Mouse (Mus musculus): Measurements from ENCODE around the gene Kirrel2.
A peak's percentile ranks its signal among the peaks of the same experiment; 100 is the strongest.

The Kirrel2 gene

DNA sequence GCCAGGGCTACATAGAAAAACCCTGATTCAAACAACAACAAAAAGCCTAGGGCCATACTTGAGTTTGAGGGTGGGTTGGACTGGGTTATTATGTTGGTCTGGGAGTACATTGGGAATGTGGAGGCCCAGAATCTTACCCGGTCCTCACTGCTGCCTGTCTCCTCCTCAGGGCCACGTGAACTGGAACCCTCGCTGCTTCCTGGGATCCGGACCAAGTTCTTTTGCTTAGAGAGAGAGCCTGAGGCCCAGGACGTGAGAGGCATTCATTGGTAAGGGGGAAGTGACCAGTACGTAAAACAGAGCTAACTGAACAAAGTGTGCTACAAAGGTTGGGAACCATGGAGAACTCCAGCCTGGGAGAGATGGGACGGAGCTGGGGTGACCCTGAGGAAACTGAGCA lies 7.2 kb downstream of the Kirrel2 start:
- DNase-seq (ENCODE audit: low spot score) = no peak

DNA sequence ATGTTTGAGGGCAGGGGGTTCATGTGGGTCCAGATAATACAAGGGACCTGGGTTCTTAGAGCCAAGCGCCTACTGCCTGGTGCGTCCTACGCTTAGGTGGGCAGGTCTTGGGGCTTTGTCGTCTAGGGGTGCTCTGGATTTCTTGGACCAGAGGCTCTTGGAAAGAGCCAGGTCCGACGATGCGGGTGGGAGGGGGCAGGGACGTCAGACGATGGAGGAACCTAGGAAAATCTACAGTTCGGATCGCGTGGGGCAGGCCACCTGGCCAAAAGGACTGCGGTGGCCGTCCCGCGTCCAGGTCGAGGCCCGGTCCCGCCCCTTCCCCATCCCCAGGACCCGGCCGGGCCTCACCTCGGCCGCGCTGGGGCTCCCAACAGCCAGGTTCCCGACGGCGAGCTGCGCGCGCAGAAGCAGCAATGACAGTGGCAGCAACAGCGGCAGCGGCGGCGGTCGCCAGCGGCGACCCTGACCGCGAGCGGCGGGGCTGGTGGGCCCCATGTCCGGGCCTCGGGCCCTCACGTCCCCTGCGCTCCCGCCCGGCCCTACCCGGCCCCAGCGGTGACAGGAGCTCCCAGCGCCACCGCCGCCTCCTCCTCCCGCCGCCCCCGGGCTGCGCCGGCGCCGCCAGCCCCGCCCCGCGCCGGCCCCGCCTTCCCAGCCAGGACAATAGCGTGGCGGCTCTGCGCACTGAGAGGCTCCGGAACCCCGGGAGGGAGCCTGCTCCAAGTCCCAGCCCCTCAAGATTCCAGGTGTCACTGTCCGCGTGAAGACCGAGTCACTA lies 12.3 kb downstream of the Kirrel2 start, which contains the start of gene Aplp1:
Gene Aplp1, minus strand, starts transcription at position 565 of the 781 bp plus-strand sequence.
- DNase-seq (ENCODE audit: low spot score) = peak; percentile 41

DNA sequence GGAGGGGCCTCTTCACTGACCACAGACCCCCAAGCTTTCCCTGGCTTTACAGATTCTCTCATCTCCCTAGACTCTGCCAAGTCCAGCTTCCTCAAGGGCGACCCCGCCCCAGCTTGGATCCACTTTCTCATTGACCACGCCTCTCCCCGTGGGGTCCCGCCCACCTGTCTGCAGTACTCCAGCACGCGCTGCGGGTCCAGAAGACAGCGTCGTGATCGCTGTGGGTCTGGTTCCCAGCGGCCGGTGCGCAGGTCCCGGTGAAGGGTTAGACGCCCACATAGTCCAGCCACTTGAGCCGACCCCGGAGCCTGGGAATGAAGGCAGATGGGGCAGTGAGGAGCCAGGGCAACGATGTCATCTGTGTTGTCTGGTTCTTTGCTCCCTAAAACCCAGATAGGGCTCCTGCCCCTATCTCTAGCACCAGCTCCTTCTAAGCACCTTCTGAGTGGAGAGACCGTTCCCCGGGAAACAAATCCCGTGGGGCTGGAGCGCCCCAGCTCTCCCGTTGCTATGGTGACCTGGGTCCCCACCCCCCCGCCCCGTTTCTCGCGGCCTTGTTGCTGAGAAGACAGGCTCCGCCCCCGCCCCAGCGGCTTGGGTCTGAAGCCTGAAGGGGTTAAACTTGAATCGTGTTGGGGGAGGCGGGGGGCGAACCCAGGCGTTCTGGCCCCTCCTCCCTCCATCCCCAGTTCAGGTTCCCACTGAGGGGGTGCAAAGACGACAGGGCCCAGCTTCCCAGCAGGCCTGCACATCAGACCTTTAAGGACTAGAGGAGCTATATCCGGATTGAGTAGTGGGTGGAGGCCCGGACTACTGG lies 13.1 kb downstream of the Kirrel2 start:
- no peak for DNase-seq (ENCODE audit: low spot score)

DNA sequence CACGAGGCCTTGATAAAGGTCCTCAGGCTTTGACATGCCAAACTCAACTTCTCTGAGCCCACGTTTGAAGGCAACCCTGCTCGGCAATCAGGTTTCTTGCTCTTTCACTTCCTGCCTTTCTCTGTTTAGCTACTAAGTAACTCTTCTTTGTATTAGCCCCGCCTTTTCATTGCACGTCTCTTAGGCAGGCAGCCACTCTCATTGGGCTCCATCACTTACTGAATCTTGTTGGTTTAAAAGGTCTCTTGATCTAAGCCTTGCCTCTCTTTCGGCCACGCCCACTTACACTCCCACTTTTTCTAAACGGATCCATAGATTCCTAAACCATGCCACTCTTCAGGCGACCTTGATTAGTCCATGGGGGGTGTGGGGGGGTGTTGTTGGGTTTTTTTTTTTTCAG lies 13.8 kb downstream of the Kirrel2 start:
- no peak for DNase-seq (ENCODE audit: low spot score)

DNA sequence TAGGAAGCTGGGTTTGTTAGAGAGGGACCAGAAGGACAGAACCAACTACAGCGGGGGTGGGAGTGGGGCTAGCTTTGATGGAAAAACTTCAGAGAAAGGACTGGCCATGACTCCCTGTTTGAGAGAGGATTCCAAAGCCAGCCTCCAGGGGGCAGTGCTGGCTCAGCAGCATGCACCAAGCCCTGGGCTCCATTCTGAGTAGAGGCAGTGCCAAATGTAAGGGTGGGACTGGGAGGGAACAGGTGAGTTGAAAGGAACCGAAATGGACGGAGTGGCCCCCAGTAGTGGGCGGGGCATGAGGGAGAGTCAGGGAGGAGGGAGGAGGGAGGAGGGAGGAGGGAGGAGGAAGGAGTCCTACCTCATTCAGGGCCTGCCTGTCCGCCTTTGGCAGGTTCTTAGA lies 16.8 kb downstream of the Kirrel2 start:
- peak; percentile 41 for DNase-seq (ENCODE audit: low spot score)

DNA sequence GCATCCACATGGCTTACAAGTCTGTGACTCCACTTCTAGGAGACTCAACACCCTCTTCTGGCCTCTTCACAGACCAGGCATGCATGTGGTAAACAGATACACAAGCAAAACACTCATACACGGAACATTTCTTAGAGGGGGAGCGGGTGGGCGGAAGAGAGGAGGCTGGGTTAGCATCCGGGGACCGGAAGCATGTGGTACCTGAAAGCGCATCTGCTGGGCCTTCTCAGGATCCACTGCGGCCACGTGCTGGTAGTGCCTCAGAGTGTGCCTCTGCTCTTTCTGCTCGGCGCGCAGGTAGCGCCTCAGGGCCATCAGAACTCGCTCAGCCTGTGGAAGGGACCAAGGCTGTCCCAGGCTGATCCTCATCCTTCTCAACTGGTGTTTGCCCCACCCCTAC lies 17.8 kb downstream of the Kirrel2 start:
- DNase-seq (ENCODE audit: low spot score) = no peak

DNA sequence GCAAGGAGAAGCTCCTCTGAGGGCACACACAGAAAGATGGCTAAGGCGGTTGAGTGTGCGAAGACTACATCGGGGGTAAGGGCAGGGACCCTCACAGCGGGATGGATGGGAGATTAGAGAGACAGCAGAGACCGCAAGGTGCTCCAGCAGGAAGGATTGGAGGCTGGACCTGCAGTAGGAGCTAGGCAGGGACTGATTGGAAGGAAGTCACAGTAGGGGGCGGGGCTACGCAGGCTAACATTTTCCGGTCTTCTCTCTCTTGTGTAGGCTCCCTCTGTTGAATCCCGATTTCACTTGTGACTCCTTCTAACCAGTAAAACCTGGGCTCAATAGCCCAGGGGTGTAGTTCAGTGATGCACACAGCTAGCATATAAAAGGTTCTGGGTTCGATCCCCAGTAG lies 20.6 kb downstream of the Kirrel2 start:
- no peak for DNase-seq (ENCODE audit: low spot score)

DNA sequence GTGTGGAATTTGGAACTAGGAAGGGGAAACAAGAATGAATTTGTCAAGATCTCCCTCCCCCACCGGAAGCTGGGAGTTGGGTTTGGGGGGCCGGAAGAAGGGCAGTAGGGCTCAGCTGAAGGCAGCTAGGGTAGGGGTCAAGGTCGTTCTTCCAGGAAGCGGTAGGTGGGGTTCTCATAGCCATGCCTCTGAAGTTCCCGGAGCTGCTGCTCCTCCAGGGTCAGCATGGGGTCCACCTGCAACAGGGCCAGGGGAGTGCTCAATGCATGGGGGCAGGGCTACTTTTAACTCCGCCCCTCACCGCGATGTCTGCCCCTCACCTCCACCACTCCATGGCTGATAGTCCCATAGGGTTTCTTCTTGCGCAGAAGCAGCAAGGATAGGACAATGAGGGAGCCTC lies 22.3 kb downstream of the Kirrel2 start:
- no peak for DNase-seq (ENCODE audit: low spot score)

DNA sequence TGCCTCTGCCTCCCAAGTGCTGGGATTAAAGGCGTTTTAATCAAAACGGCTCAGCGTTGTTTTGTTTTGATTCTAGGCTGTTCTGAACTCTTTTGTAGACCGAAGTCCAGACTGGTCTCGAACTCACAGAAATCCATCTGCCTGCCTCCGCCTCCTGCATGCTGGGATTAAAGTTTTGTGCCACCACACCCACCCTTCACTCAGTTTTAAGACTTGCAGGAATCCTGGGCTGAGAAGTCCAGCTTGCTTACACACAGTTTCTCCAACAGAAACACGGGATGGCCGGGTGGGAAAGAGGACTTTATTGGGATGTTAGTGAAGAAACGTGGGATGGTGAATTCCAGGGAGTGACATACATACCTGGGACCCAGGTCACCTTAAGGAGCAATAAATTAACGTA lies 22.8 kb downstream of the Kirrel2 start:
- no peak for DNase-seq (ENCODE audit: low spot score)

DNA sequence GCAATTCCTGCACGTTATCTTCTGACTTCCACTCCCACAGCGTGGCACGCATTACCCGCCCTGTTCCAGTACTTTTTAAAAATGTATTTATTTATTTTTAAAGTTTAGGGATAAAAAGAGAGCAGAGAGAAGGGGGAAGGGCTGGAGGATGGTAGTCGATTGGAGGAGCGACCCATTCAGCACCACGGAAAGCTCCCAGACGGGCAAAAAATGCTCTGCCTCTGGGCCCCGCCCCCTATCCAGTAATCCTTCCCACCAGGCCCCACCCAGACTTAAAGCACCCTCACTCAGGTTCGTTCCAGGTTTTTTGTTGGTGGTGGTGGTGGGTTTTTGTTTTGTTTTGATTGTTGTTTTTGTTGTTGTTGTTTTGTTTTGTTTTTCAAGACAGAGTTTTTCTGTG lies 23.3 kb downstream of the Kirrel2 start:
- DNase-seq (ENCODE audit: low spot score) = peak; percentile 61

DNA sequence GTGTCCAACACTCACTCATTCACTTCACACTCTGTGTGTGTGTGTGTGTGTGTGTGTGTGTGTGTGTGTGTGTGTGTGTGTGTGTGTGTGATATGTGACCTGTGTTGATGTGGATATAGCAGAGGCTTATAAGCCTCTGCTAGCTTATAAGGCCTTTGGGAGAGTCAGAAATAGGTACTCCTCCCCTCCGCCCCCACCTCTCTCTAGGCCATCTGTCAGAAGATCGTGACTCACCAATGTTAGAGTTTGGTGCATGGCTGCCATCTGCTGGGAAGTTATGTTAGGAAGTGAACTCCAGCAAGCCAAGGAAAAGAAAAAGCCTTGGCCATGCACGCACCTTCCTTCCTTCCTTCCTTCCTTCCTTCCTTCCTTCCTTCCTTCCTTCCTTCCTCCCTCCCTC lies 25.7 kb downstream of the Kirrel2 start:
- peak; percentile 66 for DNase-seq (ENCODE audit: low spot score)

DNA sequence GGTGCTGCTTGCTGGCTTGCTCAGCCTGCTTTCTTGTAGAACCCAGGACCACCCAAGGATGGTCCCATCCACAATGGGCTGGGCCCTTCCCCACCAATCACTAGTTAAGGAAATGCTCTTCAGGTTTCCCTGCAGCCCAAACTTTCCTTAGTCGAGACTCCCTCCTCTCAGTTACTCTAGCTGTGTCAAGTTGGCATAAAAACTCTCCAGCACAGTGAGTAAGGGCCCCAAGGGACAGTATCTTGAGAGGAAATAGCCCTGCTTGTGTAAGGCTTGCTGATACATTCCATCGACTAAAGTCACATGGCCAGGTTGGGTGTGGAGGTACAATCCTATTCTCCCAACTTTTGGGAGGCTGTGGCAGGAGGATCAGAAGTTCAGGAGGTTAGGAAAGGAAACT lies 27.3 kb downstream of the Kirrel2 start:
- no peak for DNase-seq (ENCODE audit: low spot score)

DNA sequence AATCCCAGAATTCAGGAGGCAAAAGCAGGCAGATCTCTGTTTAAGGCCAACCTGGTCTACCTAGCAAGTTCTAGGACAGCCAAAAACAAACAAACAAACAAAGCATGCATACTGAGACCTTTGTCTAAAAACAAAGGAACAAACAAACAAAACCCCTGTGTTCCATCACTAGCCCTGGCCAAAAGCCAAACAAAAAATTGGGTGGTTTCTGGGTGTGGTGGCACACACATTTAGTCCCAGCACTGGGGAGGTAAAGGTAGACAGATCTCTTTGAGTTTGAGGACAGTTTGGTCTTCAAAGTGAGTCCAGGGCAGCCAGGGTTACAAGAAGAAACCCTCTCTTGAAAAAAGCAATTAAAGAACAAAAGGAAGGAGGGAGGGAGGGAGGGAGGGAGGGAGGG lies 28.2 kb downstream of the Kirrel2 start:
- no peak for DNase-seq (ENCODE audit: low spot score)

DNA sequence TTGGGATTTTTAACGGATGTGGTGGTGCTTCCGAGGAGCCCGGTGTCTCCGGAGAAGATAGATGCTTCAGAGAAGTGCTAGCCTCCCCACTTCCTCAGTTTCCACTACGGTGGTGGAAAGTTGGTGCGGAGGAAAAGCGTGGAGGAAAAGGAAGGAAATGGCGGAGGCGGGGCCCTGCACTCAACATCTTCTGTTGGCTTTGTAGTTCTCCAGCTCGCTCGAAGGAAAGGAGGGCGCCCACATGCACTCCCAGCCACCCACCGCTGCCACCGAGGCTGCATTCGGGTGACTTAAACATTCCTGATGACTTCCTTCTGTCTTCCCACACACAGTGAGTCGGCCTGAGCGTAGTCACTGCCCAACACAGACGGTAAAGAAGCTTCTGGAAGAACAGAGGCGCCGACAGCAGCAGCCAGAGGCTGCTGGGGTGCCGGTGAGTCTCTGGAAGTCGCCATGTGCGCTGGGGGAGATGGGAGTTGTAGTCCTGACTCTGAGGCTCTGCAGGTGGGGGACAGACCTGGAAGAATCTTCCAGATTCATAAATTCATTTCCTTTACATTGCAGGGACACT lies 34.3 kb downstream of the Kirrel2 start:
- DNase-seq (ENCODE audit: low spot score) = no peak

DNA sequence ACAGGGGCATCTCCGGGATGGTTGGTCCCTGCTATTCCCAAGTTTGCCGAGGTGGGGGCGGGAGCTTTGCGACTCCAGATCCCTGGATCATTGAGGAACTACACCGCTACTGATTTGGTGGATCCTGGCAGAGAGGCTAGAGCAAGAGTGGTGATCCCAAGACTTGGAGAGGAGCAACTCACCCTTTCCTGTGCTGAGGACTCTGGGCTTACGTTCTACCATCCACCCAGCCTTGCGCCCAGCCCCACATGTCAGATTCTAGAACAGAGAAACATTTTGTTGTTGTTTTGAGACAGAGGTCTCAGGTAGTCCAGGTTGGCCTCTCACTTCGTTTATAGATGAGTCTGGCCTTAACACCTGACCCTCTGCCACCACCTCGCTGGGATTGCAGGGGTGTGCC lies 34.9 kb downstream of the Kirrel2 start:
- no peak for DNase-seq (ENCODE audit: low spot score)

DNA sequence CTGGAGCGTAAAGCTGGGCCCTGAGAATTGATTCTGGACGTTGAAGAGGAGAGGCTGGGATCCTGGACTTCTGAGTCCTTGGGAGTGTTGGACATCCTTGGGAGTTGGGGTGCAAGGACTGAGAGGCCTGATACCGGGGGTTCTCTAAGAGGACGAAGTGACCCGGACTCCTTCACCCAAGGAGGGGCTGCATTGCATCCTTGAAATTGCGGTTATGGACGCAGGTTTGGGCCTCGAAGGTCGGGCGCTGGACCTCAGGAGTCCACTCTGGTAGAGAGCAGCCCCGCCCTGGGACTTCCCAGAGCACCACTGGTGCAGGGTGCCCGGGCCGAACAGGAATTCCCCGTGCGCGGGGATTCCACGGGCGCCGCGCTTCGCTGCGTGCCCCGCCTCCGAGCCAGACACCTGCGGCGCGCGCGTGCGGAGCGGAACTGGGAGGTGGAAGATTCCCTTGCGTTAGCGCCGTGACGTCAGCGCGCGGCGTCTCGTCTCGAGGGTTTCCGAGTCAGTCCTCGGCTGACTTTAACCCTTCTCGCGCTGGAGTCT lies 35.5 kb downstream of the Kirrel2 start:
- DNase-seq (ENCODE audit: low spot score) = peak; percentile 90

DNA sequence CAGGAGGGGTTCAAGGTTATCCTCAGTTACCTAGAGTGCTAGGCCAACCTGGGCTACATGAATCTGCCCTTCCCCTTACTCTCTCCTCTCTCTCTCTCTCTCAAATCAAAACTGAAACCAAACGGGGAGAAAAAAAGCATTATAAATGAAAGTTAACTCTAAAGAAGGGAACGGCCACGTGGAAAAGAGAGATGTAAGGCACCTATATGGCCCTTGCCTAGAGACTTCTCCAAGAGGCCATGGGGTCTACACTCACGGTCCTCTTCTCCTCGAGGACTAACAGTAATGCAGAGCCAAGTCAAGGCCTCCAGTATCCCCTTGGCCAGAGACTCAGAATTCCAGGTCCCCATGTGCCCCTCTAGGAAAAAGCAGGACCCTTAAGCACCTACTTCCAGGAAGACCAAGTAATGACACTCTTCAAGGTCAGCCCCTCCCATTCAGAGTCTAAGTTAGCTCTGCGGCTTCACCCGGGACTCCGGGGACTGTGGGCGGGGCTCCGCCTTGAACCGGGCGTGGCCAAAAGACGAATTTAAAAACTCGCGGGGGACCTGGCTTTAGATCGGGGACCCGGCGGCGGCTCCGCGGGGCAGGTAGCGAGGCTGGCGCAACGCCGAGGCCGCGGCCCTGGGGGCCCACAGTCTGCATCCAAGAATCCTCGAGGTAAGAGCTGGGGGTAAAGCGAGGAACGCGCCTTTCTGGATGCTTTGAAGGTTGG lies 36.2 kb downstream of the Kirrel2 start, which contains the start of gene Nfkbid:
Gene Nfkbid, plus strand, starts transcription at position 558 of the 715 bp plus-strand sequence.
- DNase-seq (ENCODE audit: low spot score) = peak; percentile 63

DNA sequence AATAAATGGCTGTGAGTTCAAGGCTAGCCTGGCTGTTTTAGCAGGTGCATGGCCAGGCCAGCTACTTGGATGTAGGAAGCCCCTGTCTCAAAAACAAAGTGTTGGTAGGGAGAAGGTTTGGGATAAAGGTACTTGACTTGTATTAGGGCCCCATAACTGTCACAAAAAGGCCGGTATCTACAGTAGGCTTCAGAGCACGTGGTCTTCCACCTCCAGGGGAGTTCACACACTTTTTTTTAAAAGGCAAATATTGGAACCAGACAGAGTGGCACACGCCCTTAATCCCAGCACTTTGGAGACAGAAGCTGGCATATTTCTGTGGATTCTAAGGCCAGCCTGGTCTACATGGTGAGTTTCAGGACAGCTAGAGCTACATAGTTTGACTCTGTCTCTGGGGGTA lies 36.8 kb downstream of the Kirrel2 start:
- DNase-seq (ENCODE audit: low spot score) = no peak

DNA sequence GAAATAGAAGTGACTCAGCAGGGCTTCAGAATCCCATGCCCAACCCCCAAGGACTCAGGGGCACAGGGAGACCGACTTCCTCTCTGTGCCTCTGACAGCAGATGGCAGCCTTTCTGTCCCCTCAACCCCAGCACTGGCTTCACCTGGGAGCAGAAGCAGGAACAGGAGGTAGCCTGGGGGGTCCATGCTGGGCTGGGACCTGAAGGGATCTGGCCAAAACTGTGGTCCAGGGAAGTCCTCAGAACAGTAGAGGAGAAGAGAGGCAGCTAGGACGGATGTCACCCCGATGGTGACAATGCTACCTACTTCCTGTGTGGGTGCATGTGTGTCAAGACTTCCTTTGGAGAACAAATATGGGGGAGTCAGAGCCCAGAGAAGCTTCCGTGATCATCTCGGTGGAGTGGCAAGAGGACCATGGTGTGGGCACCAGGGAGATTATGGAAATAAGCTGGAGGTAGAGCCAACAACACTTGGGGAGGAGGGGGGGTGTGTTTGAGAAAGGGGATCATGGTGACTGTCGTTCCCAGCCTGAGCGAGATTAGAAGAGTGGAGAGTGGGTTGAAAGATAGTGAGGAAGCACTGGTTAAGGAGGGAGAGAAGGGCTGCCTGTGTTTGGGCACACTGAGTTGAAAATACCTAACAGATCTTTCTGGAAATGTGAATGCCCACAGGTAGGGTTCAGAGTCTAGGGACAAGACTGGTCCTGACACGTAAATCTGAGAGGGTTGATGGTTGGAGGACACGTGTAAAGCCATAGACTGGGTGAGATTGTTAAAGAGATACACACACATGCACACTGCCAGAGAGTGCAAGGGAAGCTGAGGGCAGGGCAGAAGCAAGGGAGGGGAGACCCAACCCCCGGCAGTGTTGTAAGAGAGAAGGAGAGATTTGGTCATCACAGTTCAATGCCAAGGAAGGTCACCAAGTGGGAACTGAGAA lies 37.7 kb downstream of the Kirrel2 start, which contains the start of gene Hcst:
Gene Hcst, minus strand, starts transcription at position 294 of the 939 bp plus-strand sequence.
- DNase-seq (ENCODE audit: low spot score) = no peak

DNA sequence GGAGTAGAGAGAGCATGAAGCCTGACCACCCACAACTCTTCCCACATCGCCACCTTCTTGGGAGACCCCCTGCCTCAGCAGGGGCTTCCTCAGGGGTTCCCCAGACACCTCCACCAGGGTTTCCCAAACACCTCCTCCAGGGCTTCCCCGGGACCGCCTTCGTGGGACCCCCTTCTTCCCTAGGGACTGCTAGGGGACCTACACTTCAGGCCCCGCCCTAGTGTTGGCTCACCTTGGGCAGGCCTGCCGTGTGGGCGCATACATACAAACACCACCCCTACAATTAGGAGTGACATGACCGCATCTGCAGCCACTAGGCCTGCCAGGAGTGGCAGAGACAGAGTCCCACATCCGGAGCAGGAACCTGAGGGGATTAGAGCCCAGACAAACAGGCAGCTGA lies 39.6 kb downstream of the Kirrel2 start:
- DNase-seq (ENCODE audit: low spot score) = no peak

DNA sequence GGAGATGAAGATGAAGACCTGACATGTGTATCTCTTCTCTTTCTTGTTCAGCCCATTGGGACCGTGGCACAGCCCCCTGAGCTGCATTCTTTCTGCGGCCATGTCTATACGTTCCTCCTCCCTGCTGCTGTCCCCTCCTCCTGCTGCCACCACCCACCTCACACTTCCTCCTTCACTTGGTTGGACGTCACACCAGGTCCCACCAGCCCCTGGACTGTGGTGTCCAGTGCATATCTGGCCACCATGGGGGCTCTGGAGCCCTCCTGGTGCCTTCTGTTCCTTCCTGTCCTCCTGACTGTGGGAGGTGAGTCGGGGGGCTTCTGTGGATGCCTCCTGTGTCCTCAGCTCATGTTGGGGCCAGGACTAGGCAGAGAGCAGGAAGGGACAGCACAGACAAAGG lies 43.9 kb downstream of the Kirrel2 start, which contains the start of gene Tyrobp:
Gene Tyrobp, plus strand, starts transcription at position 165 of the 400 bp plus-strand sequence.
- no peak for DNase-seq (ENCODE audit: low spot score)
